Mouse (Mus musculus) layer of hippocampus, adult 9-10 months (tissue): Measurements from ENCODE around the gene Fcho2.
"Not testable (repeated sequence)": the region's sequence is repeated elsewhere in the genome, so short reads cannot be mapped to it uniquely, and the experiment has no call there.

Experiments used
- DNase-seq: peaks from one replicate; pipeline ENCODE4 v3.0.0; 2022; ENCODE audit warnings: low spot score

Gene Fcho2

GRCm38 (mm10) chr13:98815147-98815785 is at the start of gene Fcho2:
Fcho2 (minus strand) TSS chr13:98815449.
- DNase-seq: peak; percentile 86

DNA sequence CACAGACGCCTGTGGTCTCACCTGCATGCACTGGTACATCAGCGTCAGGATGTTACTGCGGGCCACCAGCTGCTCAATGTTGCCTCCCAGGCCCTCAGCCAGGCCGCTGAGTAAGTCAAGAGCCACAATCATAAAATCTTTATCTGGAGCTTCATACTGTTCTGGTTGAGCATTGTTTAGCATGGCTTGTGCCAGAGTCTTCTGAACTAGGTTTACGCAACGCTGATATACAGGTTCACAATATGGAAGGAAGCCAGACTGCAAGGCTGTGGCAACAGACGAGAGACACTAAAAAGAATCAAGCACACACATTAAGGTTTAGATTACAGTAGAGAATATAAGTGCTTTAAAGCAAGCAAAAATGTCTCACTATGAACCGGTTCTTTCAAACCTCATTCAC is 40.0 kb upstream of the Fcho2 start:
- DNase-seq: no peak

GRCm38 (mm10) chr13:98845794-98846193 is 30.5 kb upstream of the Fcho2 start:
- DNase-seq: no peak

DNA sequence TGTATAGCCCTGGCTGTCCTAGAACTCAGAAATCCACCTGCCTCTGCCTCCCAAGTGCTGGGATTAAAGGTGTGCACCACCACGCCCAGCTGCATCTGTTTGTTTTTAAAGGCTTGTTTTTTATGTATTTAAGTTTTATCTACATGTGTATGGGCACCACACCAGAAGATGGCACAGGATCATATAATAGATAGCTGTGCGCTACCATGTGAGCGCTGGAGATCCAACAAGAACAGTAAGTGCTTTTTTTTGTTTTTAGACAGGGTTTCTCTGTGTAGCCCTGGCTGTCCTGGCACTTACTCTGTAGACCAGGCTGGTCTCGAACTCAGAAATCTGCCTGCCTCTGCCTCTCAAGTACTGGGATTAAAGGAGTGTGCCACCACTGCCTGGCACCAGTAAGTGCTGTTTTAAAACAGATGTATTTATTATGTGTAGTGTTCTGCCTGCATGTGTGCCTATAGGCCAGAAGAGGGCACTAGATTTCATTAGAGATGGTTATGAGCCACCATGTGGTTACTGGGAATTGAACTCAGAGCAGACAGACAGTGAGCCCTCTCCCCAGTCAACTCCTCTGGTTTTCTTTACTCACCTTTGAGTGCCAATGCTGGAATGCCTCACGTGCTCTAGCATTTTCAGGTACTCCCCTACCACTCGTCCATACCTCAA is 21.3 kb upstream of the Fcho2 start:
- DNase-seq: no peak

GRCm38 (mm10) chr13:98835740-98836139 is 20.5 kb upstream of the Fcho2 start:
- no peak for DNase-seq

DNA sequence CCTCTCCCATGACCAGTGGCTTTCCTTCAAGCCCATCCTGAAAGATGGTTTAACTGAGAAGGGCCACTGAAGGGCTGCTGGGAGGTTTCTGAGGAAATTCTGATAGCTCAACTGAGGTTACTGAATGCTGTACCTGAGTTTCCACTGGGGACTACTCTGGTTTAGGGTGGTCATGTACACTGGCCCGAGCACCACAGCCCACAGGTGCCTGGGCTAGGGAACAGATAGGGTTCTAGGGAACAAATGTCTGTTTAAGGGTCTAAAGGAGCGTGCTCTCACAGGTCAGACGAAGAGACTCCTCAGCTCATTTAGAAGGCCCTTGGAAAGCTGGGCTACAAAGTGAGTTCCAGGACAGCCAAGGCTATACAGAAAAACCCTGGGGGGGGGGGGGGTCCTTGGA is 19.5 kb upstream of the Fcho2 start:
- no peak for DNase-seq

DNA sequence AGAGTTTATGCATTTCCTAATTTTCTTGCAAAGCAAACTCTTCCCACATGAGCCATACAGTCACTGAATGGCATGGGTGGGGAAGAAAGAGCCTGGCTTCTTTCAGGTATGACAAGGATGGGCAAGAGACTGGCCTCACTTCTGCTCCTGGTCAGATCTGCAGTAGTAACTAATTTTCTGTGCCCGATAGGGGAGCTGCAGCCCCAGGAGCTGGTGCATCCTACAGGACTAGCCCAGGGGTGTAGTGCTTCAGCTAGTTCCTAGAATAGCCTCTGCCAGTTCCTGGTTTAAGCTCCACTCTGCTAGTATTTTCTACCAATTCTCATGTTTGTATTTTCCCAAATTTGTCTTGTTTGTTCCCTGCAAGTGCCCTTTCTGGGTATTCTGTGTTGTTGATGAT is 18.9 kb upstream of the Fcho2 start:
- DNase-seq: no peak

- no peak for DNase-seq
These were observed 17.5 kb upstream of the Fcho2 start for GRCm38 (mm10) chr13:98832451-98833450.

DNA sequence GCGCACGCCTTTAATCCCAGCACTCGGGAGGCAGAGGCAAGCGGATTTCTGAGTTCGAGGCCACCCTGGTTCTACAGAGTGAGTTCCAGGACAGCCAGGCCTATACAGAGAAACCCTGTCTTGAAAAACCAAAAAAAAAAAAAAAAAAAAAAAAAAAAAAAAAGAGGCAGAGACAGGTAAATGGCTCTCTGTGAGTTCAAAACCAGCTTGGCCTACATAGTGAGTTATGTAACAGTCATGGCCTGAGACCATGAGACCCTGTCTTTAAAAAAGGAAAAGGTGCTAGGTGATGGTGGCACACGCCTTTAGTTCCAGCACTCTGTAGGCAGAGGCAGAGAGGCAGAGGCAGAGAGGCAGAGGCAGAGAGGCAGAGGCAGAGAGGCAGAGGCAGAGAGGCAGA is 13.8 kb upstream of the Fcho2 start:
- DNase-seq: not testable (repeated sequence)

GRCm38 (mm10) chr13:98825574-98825973 is 10.3 kb upstream of the Fcho2 start:
- no peak for DNase-seq

- no peak for DNase-seq
These were observed 3.8 kb upstream of the Fcho2 start for GRCm38 (mm10) chr13:98819094-98819493.

GRCm38 (mm10) chr13:98818205-98818604 is 3.0 kb upstream of the Fcho2 start:
- no peak for DNase-seq

DNA sequence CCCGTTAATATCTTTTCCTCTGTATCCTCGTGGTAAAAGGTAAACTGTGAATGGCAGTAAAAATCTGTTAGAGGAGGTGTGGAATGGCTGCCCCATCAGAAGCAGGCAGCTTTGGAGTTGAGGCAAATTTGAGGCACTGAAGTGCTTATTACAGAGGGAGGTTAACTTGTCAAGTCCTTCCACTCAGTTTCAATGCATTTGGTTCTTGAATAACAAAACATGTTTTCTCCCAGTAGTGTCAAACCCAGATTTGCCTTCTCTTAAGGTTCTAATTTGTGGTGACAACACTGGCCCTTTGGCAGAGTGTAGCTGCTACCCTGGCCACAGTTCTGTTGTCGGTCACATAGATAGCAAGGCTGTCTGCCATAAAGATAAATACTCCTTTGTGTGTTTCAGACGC is 2.5 kb upstream of the Fcho2 start:
- DNase-seq: no peak

- DNase-seq: not testable (repeated sequence)
These were observed 1.9 kb upstream of the Fcho2 start for GRCm38 (mm10) chr13:98816981-98817660.

GRCm38 (mm10) chr13:98816571-98816970 is 1.3 kb upstream of the Fcho2 start:
- DNase-seq: no peak

DNA sequence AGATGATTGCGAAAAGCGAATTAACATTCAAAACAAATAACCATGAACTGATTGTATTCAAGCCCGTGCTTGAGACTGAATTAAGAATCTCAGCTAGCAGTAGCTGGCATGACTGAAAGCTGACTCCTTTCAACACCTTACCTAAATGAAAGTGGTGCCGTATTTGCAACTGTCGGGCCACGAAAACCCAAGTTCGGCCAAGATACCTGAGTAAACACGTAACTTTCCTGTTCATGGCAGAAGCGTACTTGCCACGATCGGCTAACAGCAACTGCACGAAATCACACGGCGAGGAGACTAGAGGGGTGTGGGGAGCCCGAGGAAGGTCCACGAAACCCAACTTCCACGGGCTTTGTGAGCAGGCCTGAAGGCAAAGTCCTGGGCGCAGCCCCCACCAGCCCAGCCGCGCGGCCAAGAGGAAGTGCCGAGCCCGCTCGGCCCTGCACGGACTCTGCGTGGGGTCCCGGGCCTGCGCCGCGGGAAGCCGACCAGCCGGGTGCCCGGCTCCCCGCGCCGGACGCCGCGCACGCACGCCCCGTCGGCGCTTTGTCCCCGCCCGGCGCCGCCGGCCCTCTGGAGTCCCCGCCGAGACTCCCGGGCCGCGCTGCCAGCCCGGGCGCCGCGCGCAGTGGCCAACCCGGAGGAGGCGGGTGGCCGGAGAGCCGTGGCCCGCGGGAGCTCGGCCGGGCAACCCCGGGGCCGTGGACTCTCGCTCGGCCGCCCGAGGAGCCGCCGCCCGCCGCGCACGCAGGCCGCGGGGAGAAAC is 791 bp downstream of the Fcho2 start:
- DNase-seq: no peak

DNA sequence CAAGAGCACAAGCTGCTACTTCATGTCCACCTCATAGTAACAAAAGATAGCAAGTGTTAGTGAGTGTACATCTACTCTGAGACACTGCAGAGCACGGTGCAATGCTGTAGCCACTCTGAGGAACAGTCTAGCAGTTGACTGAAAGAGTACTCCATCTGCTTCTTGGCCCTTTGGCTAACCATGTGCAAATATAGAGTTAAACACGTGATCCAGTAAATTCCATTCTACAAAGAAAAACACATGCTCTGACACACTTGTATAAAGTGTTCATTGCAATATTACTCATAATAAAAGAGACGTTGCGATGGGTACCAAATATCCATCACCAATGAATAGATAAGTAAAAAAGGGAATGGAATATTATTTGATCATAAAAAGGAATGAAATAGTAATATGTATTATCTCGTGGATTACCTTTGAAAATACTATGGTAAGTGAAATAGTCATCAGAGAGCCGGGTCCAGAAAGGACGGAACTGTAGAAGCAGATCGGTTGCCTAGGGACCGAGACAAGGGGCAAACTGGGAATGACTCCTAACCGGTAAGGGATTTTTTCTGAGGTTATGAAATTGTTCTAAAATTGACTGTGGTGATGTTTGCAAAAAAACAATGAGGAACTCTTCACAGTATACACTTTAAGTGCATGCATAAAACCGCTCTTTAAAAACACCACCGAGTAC is 1.5 kb downstream of the Fcho2 start:
- DNase-seq: no peak

DNA sequence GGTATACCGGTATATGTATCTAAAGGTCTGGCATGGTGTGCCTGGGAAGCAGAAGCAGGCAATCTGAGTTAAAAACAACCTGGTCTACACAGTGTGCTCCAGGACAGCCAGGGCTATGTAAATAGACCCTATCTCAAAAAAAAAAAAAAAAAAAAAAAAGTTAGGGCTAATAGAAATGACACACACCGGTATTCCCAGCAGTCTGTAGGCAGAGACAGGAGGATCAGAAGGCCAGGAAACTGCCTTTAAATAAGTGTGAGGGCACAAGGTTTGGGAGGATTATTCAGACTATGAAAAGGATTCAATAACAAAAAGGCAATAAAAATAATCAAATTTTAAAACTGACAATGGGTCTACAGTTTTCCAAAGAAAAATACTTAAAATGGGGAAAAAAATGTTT is 2.1 kb downstream of the Fcho2 start:
- no peak for DNase-seq

DNA sequence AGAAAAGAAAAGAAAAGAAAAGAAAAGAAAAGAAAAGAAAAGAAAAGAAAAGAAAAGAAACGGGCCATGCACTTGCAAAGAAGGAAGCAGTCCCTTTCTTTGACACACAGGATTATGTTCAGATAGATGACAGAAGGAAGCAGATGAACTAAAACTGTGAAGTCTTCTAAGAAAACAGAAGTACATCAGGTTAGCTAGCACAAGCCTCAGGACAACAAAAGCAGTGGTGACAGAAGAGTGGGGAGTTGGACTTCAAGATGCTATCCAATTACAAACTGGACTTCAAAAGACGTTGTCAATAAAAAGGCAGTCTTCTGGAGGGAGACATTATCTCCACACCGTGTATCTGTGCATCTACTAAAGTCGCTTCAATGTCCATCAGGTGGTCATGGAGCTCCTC is 3.0 kb downstream of the Fcho2 start:
- no peak for DNase-seq

DNA sequence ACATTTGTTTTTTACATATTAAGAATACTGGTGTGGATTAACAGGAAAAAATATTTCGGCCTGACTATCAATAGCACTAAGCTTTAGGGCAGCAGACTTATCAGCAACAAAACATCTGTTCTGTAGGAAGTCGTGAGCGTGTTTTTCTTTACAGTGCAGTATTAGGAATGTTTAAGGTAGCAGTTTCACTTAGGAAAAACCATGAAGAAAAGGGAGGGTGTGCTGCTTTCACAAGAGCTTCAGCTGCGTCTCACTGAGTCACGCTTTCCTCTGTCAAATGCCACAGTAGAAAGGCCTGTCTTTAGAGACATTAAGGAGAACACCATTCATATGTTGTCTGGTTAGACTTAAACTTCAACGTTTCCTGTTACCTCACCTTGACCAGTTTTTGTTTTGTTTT is 5.1 kb downstream of the Fcho2 start:
- no peak for DNase-seq

GRCm38 (mm10) chr13:98809087-98809486 is 6.2 kb downstream of the Fcho2 start:
- DNase-seq: no peak
